Mouse (Mus musculus) MEL (cell line): ENCODE data around the gene Spdye4b.

ENCODE experiments used
- CHD2 ChIP-seq: IDR thresholded peaks from 2 replicates; pipeline ENCODE4 v1.6.1; 2011; ENCODE audit warnings: low read length, improper control_type of control experiment
- CTCF ChIP-seq, 3 experiments: IDR thresholded peaks in 2 of 3; conservative IDR thresholded peaks in 1 of 3; 2 replicates each; pipeline ENCODE4 v1.5.1; 2011 to 2012; ENCODE audit warnings: low read length in 3 of 3, low read depth in 2 of 3, mild to moderate bottlenecking in 2 of 3, improper control_type of control experiment in 1 of 3, inconsistent platforms in 1 of 3, mixed read lengths in 1 of 3, moderate library complexity in 1 of 3; ENCODE audit not compliant: control insufficient read depth in 1 of 3, insufficient read depth in 1 of 3, poor library complexity in 1 of 3, severe bottlenecking in 1 of 3
- POLR2A ChIP-seq, 2 experiments: IDR thresholded peaks; 2 replicates each; pipeline ENCODE4 v1.6.1; 2011 to 2012; ENCODE audit warnings: low read length in 2 of 2, mild to moderate bottlenecking in 2 of 2, control low read depth in 1 of 2, improper control_type of control experiment in 1 of 2, low read depth in 1 of 2, moderate library complexity in 1 of 2; ENCODE audit not compliant: control insufficient read depth in 1 of 2, insufficient read depth in 1 of 2, poor library complexity in 1 of 2
- TBP ChIP-seq: IDR thresholded peaks from 2 replicates; pipeline ENCODE4 v1.8.0; 2011; ENCODE audit warnings: low read depth, low read length, improper control_type of control experiment

DNA sequence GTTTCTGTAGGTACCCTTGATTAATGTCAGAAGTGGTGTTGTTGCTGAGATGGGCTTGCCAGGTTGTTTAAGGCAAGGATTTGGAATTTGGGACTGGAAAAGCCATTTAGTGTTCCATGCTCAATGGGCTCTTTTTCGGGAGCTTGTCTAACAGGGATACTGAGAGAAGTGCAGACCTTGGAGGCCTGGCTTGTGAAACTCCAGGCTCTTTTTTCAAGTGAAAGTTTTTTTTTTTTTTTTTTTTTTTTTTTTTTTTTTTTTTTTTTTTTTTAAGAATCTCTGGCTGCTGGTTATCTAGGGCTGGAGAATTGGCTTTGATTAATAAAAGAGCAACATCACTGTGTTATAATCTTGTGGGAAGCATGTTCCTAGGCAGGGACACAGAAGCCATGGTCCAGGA is 41.5 kb downstream of the Spdye4b start:
- TF ChIP-seq CHD2 (no peak), TBP (no peak), CTCF (IDR thresholded peaks at IDR 0.05 in 2 of 3, conservative IDR thresholded peaks at IDR 0.05 in 1 of 3; ENCODE audit: control insufficient read depth in 1 of 3, insufficient read depth in 1 of 3, low read depth in 2 of 3, low read length in 3 of 3, poor library complexity in 1 of 3, severe bottlenecking in 1 of 3) (no peak), POLR2A (IDR thresholded peaks at IDR 0.05; ENCODE audit: control insufficient read depth in 1 of 2, insufficient read depth in 1 of 2, low read depth in 1 of 2, low read length in 2 of 2, poor library complexity in 1 of 2) (no peak)
